Mouse (Mus musculus) limb, embryonic 11.5 days (tissue): Measurements from ENCODE around the gene Ggct. TPM values are rescaled to one million over a fixed set of nuclear protein-coding genes. Genes with fewer than 3 reads are reported as not detected.

Source experiments
- ATAC-seq: fragments of 200-750 bp; cut with Nextera tagmentation; 2 replicates; pipeline ENCODE4 v1.8.0; 2017; ENCODE audit warnings: low read depth; ENCODE audit not compliant: insufficient number of reproducible peaks, low FRiP score, low TSS enrichment
- DNase-seq: peaks from one replicate; pipeline ENCODE4 v3.0.0-alpha.2; 2015; ENCODE audit warnings: low spot score
- H3K27ac ChIP-seq: fragments of 300-500 bp; sonication (generic); replicated peaks from 2 replicates; pipeline ENCODE4 v1.5.1; 2014; ENCODE audit warnings: low read depth, mild to moderate bottlenecking, low read length
- H3K27me3 ChIP-seq: fragments of 300-500 bp; sonication (generic); 2 replicates; pipeline ENCODE4 v1.6.1; 2014; ENCODE audit warnings: mild to moderate bottlenecking, low read length, mixed read lengths; ENCODE audit not compliant: control insufficient read depth, insufficient read depth
- H3K36me3 ChIP-seq: fragments of 300-500 bp; sonication (generic); 2 replicates; pipeline ENCODE4 v1.6.1; 2014; ENCODE audit warnings: mild to moderate bottlenecking, low read length, moderate library complexity, mixed read lengths; ENCODE audit not compliant: control insufficient read depth, insufficient read depth
- H3K4me1 ChIP-seq: fragments of 300-500 bp; sonication (generic); 2 replicates; pipeline ENCODE4 v1.6.1; 2014; ENCODE audit warnings: low read length, mixed read lengths; ENCODE audit not compliant: control insufficient read depth, insufficient read depth
- H3K4me2 ChIP-seq: fragments of 300-500 bp; sonication (generic); 2 replicates; pipeline ENCODE4 v1.6.1; 2014; ENCODE audit warnings: low read depth, mild to moderate bottlenecking, moderate library complexity; ENCODE audit not compliant: severe bottlenecking
- H3K4me3 ChIP-seq: fragments of 300-500 bp; sonication (generic); 2 replicates; pipeline ENCODE4 v1.5.1; 2014; ENCODE audit warnings: low read depth, low read length
- H3K9ac ChIP-seq: fragments of 300-500 bp; sonication (generic); 2 replicates; pipeline ENCODE4 v1.6.1; 2014; ENCODE audit warnings: mild to moderate bottlenecking, low read length
- H3K9me3 ChIP-seq: fragments of 300-500 bp; sonication (generic); 2 replicates; pipeline ENCODE4 v1.6.1; 2016; ENCODE audit warnings: low read length; ENCODE audit not compliant: control insufficient read depth
- WGBS: fragments of 180-500 bp; shearing (Covaris S2); extraction: QIAGEN DNeasy Blood & Tissue Kit; methylation state at CpG from one replicate; pipeline ENCODE4 v1.1.7; 2014; 5-methylcytosine and 5-hydroxymethylcytosine counted together
- polyA plus RNA-seq: library from polyadenylated mRNA; unstranded; fragments of >200 nt; fragmentation: Nextera tagmentation; extraction: Ambion mirVana; gene quantifications from 2 replicates; pipeline ENCODE4 v1.2.1, GENCODE M21; 2014

Gene Ggct
- polyA plus RNA-seq, 1 experiment from 2014 or later, result 8.3 TPM

- H3K9ac ChIP-seq, result no peak overlapping the region
- no peak for DNase-seq
- 91% methylated on average over 4 of the region's 4 CpGs for WGBS
- H3K9me3 ChIP-seq, result no peaks in the 10 kb centered on the region
- no peak overlapping the region for H3K4me3 ChIP-seq
- no peaks in the 10 kb centered on the region for H3K4me1 ChIP-seq
- no peak overlapping the region for H3K4me2 ChIP-seq
- H3K27me3 ChIP-seq, result no peaks in the 10 kb centered on the region
- no peak overlapping the region for H3K27ac ChIP-seq
- no peak for ATAC-seq
- H3K36me3 ChIP-seq, result no peaks in the 10 kb centered on the region
Observed at GRCm38 (mm10) chr6:54983526-54984050, 9.2 kb downstream of the Ggct start.

DNA sequence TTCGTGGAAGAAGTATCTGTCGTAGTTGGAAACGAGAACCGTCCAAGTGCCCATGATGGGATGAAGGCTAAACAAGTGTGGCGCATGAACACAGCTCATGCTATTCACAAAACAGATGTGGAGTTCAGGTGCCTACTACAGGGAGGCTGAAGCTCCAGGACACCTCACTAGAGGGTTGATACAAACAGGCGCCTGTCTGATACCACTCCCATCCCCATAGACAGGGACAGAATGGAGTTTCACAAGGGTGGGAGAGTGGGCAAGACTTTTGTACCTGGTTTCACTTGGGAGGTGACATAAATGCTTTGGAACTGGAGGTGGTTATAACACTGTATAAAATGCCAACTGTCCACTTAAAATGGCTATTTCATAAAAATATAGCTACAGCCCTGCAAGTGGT is 13.3 kb downstream of the Ggct start:
- Histone ChIP-seq H3K27me3 (no peaks in the 10 kb centered on the region), H3K9me3 (no peaks in the 10 kb centered on the region), H3K4me1 (no peaks in the 10 kb centered on the region), H3K4me2 (no peak overlapping the region), H3K27ac (no peak overlapping the region), H3K9ac (no peak overlapping the region), H3K4me3 (no peak overlapping the region), H3K36me3 (no peaks in the 10 kb centered on the region)
- 93% methylated on average over 6 of the region's 6 CpGs for WGBS
- no peak for ATAC-seq
- DNase-seq, result no peak

DNA sequence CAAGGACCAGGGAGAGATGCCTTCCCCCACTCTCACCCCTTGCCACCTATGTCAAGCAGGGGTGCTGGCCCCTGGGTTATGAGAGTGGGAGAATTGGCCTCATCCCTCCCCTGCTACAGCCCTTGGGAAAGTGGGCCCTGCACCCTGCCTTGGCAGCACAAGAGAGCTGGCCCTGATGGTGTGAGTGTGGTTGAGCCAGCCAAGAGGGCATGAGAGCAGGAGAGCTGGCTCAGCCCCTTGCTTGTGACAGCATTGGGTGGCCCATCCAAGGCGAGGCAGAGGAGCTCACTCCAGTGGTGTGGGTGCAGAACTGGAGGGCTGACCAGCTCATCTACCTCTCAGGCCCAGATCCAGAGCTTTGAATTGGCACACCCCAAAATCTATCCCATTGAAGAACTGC is 17.1 kb downstream of the Ggct start:
- no peak overlapping the region for H3K27ac ChIP-seq
- H3K4me2 ChIP-seq, result no peak overlapping the region
- WGBS, result 76% methylated on average over 1 of the region's 1 CpGs
- H3K36me3 ChIP-seq, result no peaks in the 10 kb centered on the region
- H3K27me3 ChIP-seq, result no peaks in the 10 kb centered on the region
- no peaks in the 10 kb centered on the region for H3K9me3 ChIP-seq
- DNase-seq (no peak), ATAC-seq (peak; percentile 60; the same call in 1 of the 2 replicates)
- H3K4me1 ChIP-seq, result no peaks in the 10 kb centered on the region
- H3K9ac ChIP-seq, result no peak overlapping the region
- H3K4me3 ChIP-seq, result no peak overlapping the region

DNA sequence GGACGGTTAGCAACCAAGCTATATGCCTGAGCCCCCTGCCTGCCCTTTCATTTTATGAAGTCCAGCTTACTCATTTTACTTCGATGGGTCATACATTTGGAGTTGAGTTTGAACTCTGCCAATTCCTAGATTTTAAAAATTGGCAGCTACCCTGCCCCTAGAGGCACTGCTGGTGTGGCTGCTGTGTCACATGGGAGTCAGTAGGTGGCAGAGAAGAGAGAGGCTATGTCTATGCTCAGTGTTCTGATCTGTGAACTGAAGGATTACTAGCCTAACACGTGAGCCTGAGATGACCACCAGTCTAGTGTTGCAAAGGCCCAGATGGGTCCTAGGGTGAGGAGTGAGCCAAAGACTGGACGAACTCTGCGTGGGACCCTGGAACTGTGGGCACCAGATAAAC is 18.2 kb downstream of the Ggct start:
- 70% methylated on average over 5 of the region's 5 CpGs for WGBS
- DNase-seq (no peak), ATAC-seq (no peak)
- H3K9me3 ChIP-seq, result no peaks in the 10 kb centered on the region
- H3K36me3 ChIP-seq, result no peaks in the 10 kb centered on the region
- H3K9ac ChIP-seq, result no peak overlapping the region
- no peak overlapping the region for H3K4me2 ChIP-seq
- H3K4me3 ChIP-seq, result no peak overlapping the region
- H3K27ac ChIP-seq, result no peak overlapping the region
- H3K4me1 ChIP-seq, result no peaks in the 10 kb centered on the region
- H3K27me3 ChIP-seq, result no peaks in the 10 kb centered on the region

DNA sequence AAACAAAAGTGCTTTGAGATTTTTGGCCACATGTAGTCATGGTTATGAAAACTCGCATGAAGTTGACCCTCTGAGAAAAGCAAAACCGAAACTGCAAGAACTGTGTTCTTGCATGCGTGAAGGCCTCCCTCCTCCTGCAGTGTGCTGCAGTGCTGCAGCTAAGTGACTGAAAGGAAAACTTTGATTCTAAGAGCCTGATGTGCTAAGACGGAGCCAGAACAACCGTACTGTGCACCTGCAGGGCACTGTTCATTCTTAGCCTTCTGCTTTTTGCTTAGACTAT is 19.9 kb downstream of the Ggct start:
- no peaks in the 10 kb centered on the region for H3K4me1 ChIP-seq
- no peak overlapping the region for H3K27ac ChIP-seq
- no peaks in the 10 kb centered on the region for H3K27me3 ChIP-seq
- WGBS, result 25% methylated on average over 5 of the region's 5 CpGs
- no peak overlapping the region for H3K9ac ChIP-seq
- DNase-seq (peak; percentile 25), ATAC-seq (no peak)
- H3K36me3 ChIP-seq, result no peaks in the 10 kb centered on the region
- peak overlapping the region; percentile 77 for H3K4me2 ChIP-seq
- peak overlapping the region; percentile 59 for H3K4me3 ChIP-seq
- H3K9me3 ChIP-seq, result no peaks in the 10 kb centered on the region

- no peaks in the 10 kb centered on the region for H3K36me3 ChIP-seq
- ATAC-seq (peak; percentile 74), DNase-seq (peak; percentile 76)
- WGBS, result 2% methylated on average over 53 of the region's 53 CpGs
- no peaks in the 10 kb centered on the region for H3K4me1 ChIP-seq
- H3K4me2 ChIP-seq, result peak within 1 kb of the TSS; percentile 77
- H3K4me3 ChIP-seq, result peak within 1 kb of the TSS; percentile 59
- H3K27me3 ChIP-seq, result no peaks in the 10 kb centered on the region
- peak within 1 kb of the TSS; percentile 67 for H3K9ac ChIP-seq
- H3K9me3 ChIP-seq, result no peaks in the 10 kb centered on the region
- H3K27ac ChIP-seq, result no peak within 1 kb of the TSS
Observed at GRCm38 (mm10) chr6:54972111-54972928, 20.4 kb downstream of the Ggct start, which contains the start of gene Nod1. Gene Nod1 (minus strand): TSS chr6:54972612.

GRCm38 (mm10) chr6:54971731-54972110 is 21.0 kb downstream of the Ggct start:
- H3K27ac ChIP-seq, result no peak overlapping the region
- DNase-seq (no peak), ATAC-seq (no peak)
- peak overlapping the region; percentile 59 for H3K4me3 ChIP-seq
- WGBS, result 17% methylated on average over 8 of the region's 8 CpGs
- H3K9ac ChIP-seq, result peak overlapping the region; percentile 67
- H3K9me3 ChIP-seq, result no peaks in the 10 kb centered on the region
- H3K4me2 ChIP-seq, result peak overlapping the region; percentile 77
- no peaks in the 10 kb centered on the region for H3K27me3 ChIP-seq
- H3K4me1 ChIP-seq, result no peaks in the 10 kb centered on the region
- H3K36me3 ChIP-seq, result no peaks in the 10 kb centered on the region

DNA sequence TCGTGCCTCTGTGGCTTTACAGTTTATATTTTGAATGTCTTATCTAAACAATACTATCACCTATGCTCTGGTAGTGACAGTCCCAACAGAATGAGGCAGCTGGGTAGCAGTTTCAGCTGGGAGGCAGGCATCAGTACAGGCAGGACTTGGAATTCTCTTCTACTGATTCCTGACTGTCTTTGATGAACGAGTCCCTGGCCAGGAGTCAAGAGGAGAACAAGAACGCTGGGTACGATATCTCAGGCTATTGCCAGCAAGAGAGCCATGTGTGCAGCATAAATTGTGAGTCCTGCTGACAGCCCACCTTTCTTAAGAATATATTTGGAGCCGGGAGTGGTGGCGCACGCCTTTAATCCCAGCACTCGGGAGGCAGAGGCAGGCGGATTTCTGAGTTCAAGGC is 22.2 kb downstream of the Ggct start:
- H3K9ac ChIP-seq, result no peak overlapping the region
- 77% methylated on average over 9 of the region's 9 CpGs for WGBS
- no peak overlapping the region for H3K4me3 ChIP-seq
- H3K4me1 ChIP-seq, result no peaks in the 10 kb centered on the region
- H3K36me3 ChIP-seq, result no peaks in the 10 kb centered on the region
- DNase-seq, result no peak
- H3K27ac ChIP-seq, result no peak overlapping the region
- no peaks in the 10 kb centered on the region for H3K9me3 ChIP-seq
- H3K4me2 ChIP-seq, result no peak overlapping the region
- no peak for ATAC-seq
- H3K27me3 ChIP-seq, result no peaks in the 10 kb centered on the region

DNA sequence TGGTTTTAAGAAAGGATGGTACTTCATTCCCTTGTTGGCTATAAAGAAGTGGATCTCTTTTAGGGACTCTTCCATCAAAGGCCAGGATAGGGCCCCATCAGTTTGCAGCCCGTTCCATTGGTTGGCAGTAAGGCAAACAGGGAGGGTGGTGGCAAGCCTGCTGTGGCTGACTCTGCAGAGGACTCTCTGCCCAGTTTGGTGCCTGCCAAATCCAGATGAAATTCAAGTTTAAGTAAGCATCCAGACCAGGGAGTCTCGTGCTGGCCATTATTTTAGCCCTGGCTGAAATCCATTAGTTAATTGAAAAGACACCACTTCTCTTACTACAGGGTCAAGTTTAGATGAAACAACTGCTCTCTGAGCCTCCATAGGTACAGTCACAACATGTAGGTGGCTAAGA is 22.9 kb downstream of the Ggct start:
- Histone ChIP-seq H3K27ac (no peak overlapping the region), H3K9me3 (no peaks in the 10 kb centered on the region), H3K4me2 (no peak overlapping the region), H3K36me3 (no peaks in the 10 kb centered on the region), H3K9ac (no peak overlapping the region), H3K27me3 (no peaks in the 10 kb centered on the region), H3K4me1 (no peaks in the 10 kb centered on the region), H3K4me3 (no peak overlapping the region)
- DNase-seq, result no peak
- ATAC-seq, result no peak
- WGBS, result 77% methylated on average over 2 of the region's 2 CpGs
